19 mouse cellular contexts compared by ENCODE assay signal in genomic region chr2:180986449-180986848, GRCm38 (mm10). TPM values are rescaled to one million over a fixed set of nuclear protein-coding genes. Genes with fewer than 3 reads are reported as not detected.
DNase-seq lines count a peak whose midpoint lies in the region; ATAC-seq and TF ChIP-seq lines count a peak whose summit lies in the region.
"Had no signal": no experiment of that assay in that cellular context is flagged by ENCODE, and none has a peak within 500 bp of the region (broad histone marks: within the 10 kb centered on the region; RNA-seq: fewer than 3 reads in every experiment).

Gene Col20a1, plus strand, starts transcription at chr2:180986535.

- ATAC-seq in limb, embryonic 12.5 days (ENCODE audit: insufficient number of reproducible peaks, insufficient read depth, low FRiP score, low TSS enrichment, low read depth): no peak
- ATAC-seq in stomach, postnatal 0 days (ENCODE audit: low FRiP score, low TSS enrichment): no peak
- no peak for ATAC-seq in intestine, embryonic 16.5 days
- ATAC-seq: forebrain, embryonic 16.5 days had no signal

- H3K4me2 ChIP-seq in limb, embryonic 12.5 days: no peak within 1 kb of the TSS
- H3K4me2 ChIP-seq in stomach, postnatal 0 days (replicated peaks; ENCODE audit: low read depth): no peak within 1 kb of the TSS
- H3K4me2 ChIP-seq in intestine, embryonic 16.5 days (ENCODE audit: low read depth, low read length): no peak within 1 kb of the TSS
- H3K4me2 ChIP-seq: embryonic facial prominence, embryonic 15.5 days; limb, embryonic 13.5 days; lung, embryonic 14.5 days had no signal

- WGBS in limb, embryonic 12.5 days: 61% methylated on average over 2 of the region's 2 CpGs
- WGBS in limb, embryonic 10.5 days: 62% methylated on average over 2 of the region's 2 CpGs
- 53% methylated on average over 2 of the region's 2 CpGs for WGBS in stomach, postnatal 0 days
- WGBS in intestine, embryonic 16.5 days: 59% methylated on average over 2 of the region's 2 CpGs

- no peak for TF ChIP-seq EP300 in stomach, postnatal 0 days (optimal IDR thresholded peaks at IDR 0.05)

- no peak for TF ChIP-seq CTCF in embryonic fibroblast, embryonic 13.5 days (IDR thresholded peaks at IDR 0.05; ENCODE audit: borderline replicate concordance, insufficient read depth, low read length)
- no peak for TF ChIP-seq CTCF in stomach, postnatal 0 days (IDR thresholded peaks at IDR 0.05; ENCODE audit: low read depth)

- H3K4me3 ChIP-seq in limb, embryonic 12.5 days (replicated peaks): no peak within 1 kb of the TSS
- H3K4me3 ChIP-seq in limb, embryonic 10.5 days: no peak within 1 kb of the TSS
- H3K4me3 ChIP-seq in embryonic fibroblast, embryonic 13.5 days (ENCODE audit: insufficient read depth, low read length): no peak within 1 kb of the TSS
- no peak within 1 kb of the TSS for H3K4me3 ChIP-seq in stomach, postnatal 0 days (ENCODE audit: low read depth, low read length)
- no peak within 1 kb of the TSS for H3K4me3 ChIP-seq in intestine, embryonic 16.5 days (ENCODE audit: low read length)
- H3K4me3 ChIP-seq: embryonic facial prominence, embryonic 15.5 days; limb, embryonic 13.5 days had no signal

- H3K9ac ChIP-seq in limb, embryonic 12.5 days (replicated peaks): no peak within 1 kb of the TSS
- no peak within 1 kb of the TSS for H3K9ac ChIP-seq in stomach, postnatal 0 days (ENCODE audit: low read length)
- H3K9ac ChIP-seq in intestine, embryonic 16.5 days (ENCODE audit: low read depth, low read length): no peak within 1 kb of the TSS
- H3K9ac ChIP-seq: embryonic facial prominence, embryonic 15.5 days; limb, embryonic 13.5 days; liver, embryonic 14.5 days; lung, embryonic 14.5 days had no signal

- no peak for DNase-seq in gastrocnemius, postnatal 4 days (ENCODE audit: low spot score in 2 of 2)
- no peak for DNase-seq in gastrocnemius, adult 8-10 months (ENCODE audit: low spot score in 2 of 2)
- no peak for DNase-seq in limb, embryonic 10.5 days (ENCODE audit: low spot score)
- no peak for DNase-seq in stomach, postnatal 0 days (ENCODE audit: low spot score)
- DNase-seq: adrenal gland, postnatal 10 days; cerebellum, adult 2 months; cerebellum, postnatal 25 days; gastrocnemius, postnatal 25 days; kidney, adult 18-20 months; lung, embryonic 14.5 days; lung, postnatal 36 days; thymus, postnatal 25 days had no signal

- peaks cover 26% of the 10 kb centered on the region for H3K36me3 ChIP-seq in limb, embryonic 12.5 days
- peaks cover 21% of the 10 kb centered on the region for H3K36me3 ChIP-seq in limb, embryonic 10.5 days
- peaks cover 4% of the 10 kb centered on the region; the same call in 1 of the 2 replicates for H3K36me3 ChIP-seq in stomach, postnatal 0 days (ENCODE audit: control insufficient read depth, insufficient read depth, low read length)
- H3K36me3 ChIP-seq in intestine, embryonic 16.5 days (ENCODE audit: control insufficient read depth, insufficient read depth, low read length): 0 out of 2 replicates have a peak, but pooled peaks cover 4% of the 10 kb centered on the region

- no peaks in the 10 kb centered on the region for H3K27me3 ChIP-seq in limb, embryonic 12.5 days
- H3K27me3 ChIP-seq in limb, embryonic 10.5 days (ENCODE audit: low read depth, poor library complexity, severe bottlenecking): no peaks in the 10 kb centered on the region
- no peaks in the 10 kb centered on the region for H3K27me3 ChIP-seq in stomach, postnatal 0 days (ENCODE audit: control insufficient read depth, insufficient read depth, low read length)
- H3K27me3 ChIP-seq in intestine, embryonic 16.5 days (replicated peaks; ENCODE audit: control insufficient read depth, insufficient read depth, low read length): no peaks in the 10 kb centered on the region
- H3K27me3 ChIP-seq: embryonic facial prominence, embryonic 15.5 days; limb, embryonic 13.5 days had no signal

- H3K27ac ChIP-seq in limb, embryonic 12.5 days: peak within 1 kb of the TSS; percentile 42; the same call in 1 of the 2 replicates
- H3K27ac ChIP-seq in limb, embryonic 10.5 days: no peak within 1 kb of the TSS
- no peak within 1 kb of the TSS for H3K27ac ChIP-seq in embryonic fibroblast, embryonic 13.5 days (ENCODE audit: insufficient read depth, low read length)
- H3K27ac ChIP-seq in stomach, postnatal 0 days (replicated peaks): 0 out of 2 replicates have a peak within 1 kb of the TSS, but pooled peaks have one; percentile 58
- no peak within 1 kb of the TSS for H3K27ac ChIP-seq in intestine, embryonic 16.5 days (ENCODE audit: low read length)
- H3K27ac ChIP-seq: embryonic facial prominence, embryonic 15.5 days; limb, embryonic 13.5 days; liver, embryonic 14.5 days had no signal

- H3K9me3 ChIP-seq in limb, embryonic 12.5 days: no peaks in the 10 kb centered on the region
- no peaks in the 10 kb centered on the region for H3K9me3 ChIP-seq in limb, embryonic 10.5 days (replicated peaks)
- no peaks in the 10 kb centered on the region for H3K9me3 ChIP-seq in stomach, postnatal 0 days (ENCODE audit: control insufficient read depth, low read length)
- H3K9me3 ChIP-seq in intestine, embryonic 16.5 days (ENCODE audit: control insufficient read depth, low read length): no peaks in the 10 kb centered on the region
- H3K9me3 ChIP-seq: embryonic facial prominence, embryonic 15.5 days; limb, embryonic 13.5 days had no signal

- TF ChIP-seq POLR2A in embryonic fibroblast, embryonic 13.5 days (IDR thresholded peaks at IDR 0.05; ENCODE audit: low read depth, low read length): peak; percentile 54

- H3K4me1 ChIP-seq in limb, embryonic 12.5 days (replicated peaks): no peaks in the 10 kb centered on the region
- peaks cover 4% of the 10 kb centered on the region; the same call in 1 of the 2 replicates for H3K4me1 ChIP-seq in limb, embryonic 10.5 days
- H3K4me1 ChIP-seq in embryonic fibroblast, embryonic 13.5 days (ENCODE audit: control insufficient read depth, insufficient read depth, low read length): no peaks in the 10 kb centered on the region
- H3K4me1 ChIP-seq in stomach, postnatal 0 days (replicated peaks; ENCODE audit: control insufficient read depth, insufficient read depth): no peaks in the 10 kb centered on the region
- H3K4me1 ChIP-seq in intestine, embryonic 16.5 days (ENCODE audit: control insufficient read depth, insufficient read depth, low read length): no peaks in the 10 kb centered on the region

RNA-seq across cellular contexts. Expression of gene Col20a1, which starts in this region (rescaled TPM):
- 10 to 100 TPM; 11.1 to 13.1 TPM for total RNA-seq in gastrocnemius, postnatal 4 days (2021)
- 1 to 10 TPM in 2 of 4 experiments, under 1 TPM in 2; 0.75 to 1.8 (median 1.2) TPM for total RNA-seq in gastrocnemius, adult 8-10 months (2022)
- polyA plus RNA-seq in limb, embryonic 12.5 days (2016; fragmentation: Nextera tagmentation; extraction: Ambion mirVana): 0.64 and 0.68 TPM in 2 replicates
- polyA plus RNA-seq in limb, embryonic 10.5 days (2016; fragmentation: Nextera tagmentation; extraction: Ambion mirVana): 0.09 and 0.13 TPM in 2 replicates
- polyA plus RNA-seq in embryonic fibroblast, embryonic 13.5 days (2011; ENCODE audit: insufficient read length, low read depth, missing spikeins): 0.23 and 0.40 TPM in 2 replicates
- polyA plus RNA-seq in stomach, postnatal 0 days (2015; fragmentation: Nextera tagmentation; extraction: Ambion mirVana): 0.98 and 1.3 TPM in 2 replicates
- 0.27 and 0.61 TPM in 2 replicates for polyA plus RNA-seq in intestine, embryonic 16.5 days (2015; fragmentation: Nextera tagmentation; extraction: Ambion mirVana)

Comparison
In these comparisons a context has a peak if more than half of its experiments do, and no peak if none do; other contexts are left out.
1. RNA of gene Col20a1 (total RNA-seq): 11.1 to 13.1 TPM in gastrocnemius, postnatal 4 days; 0.75 to 1.8 TPM in gastrocnemius, adult 8-10 months; every median in the first group is over 4 times any median in the second.
2. H3K27ac ChIP-seq: peak in limb, embryonic 12.5 days (single experiment) and stomach, postnatal 0 days (single experiment); none in limb, embryonic 10.5 days (single experiment), embryonic fibroblast, embryonic 13.5 days (single experiment) and intestine, embryonic 16.5 days (single experiment).